Mouse (Mus musculus): ENCODE data around the gene Vax2. TPM values are rescaled to one million over a fixed set of nuclear protein-coding genes. Genes with fewer than 3 reads are reported as not detected.
A peak's percentile ranks its signal among the peaks of the same experiment; 100 is the strongest.

Gene Vax2
- not detected for total RNA-seq (2021)
- long read RNA-seq, experiment 1, partial matches to known transcripts, result 0 of 1 reads
- long read RNA-seq, experiment 1, other reads (novel, unspliced or antisense), result 1 of 1 reads
- long read RNA-seq, experiment 2, result 0 reads

GRCm38 (mm10) chr6:83711067-83711675 lies at the start of gene Vax2:
Gene Vax2 (plus strand): TSS chr6:83711264.
- DNase-seq (ENCODE audit: low spot score in 2 of 2), result no peak
- intact Hi-C loops (cut with DNase I), result no loop called here

GRCm38 (mm10) chr6:83665009-83665408 lies 46.1 kb upstream of the Vax2 start:
- intact Hi-C loops (cut with DNase I), result no loop called here
- DNase-seq (ENCODE audit: low spot score in 2 of 2), result no peak

- peak; percentile 82 to 84 for DNase-seq (ENCODE audit: low spot score in 2 of 2)
- intact Hi-C loops (cut with DNase I), result loop anchor here (1.0 to 5.0 kb wide), 2 partner anchors 90 to 321 kb away; no protein-coding TSS in a partner anchor
Observed at GRCm38 (mm10) chr6:83673395-83673794, 37.7 kb upstream of the Vax2 start.

GRCm38 (mm10) chr6:83677757-83678156 lies 33.3 kb upstream of the Vax2 start, which contains the start of gene Cd207:
Gene Cd207 (minus strand): TSS chr6:83677857.
- DNase-seq (ENCODE audit: low spot score in 2 of 2), result no peak
- intact Hi-C loops (cut with DNase I), result no loop called here

- intact Hi-C loops (cut with DNase I), result no loop called here
- DNase-seq (ENCODE audit: low spot score in 2 of 2), result no peak
Observed at GRCm38 (mm10) chr6:83689374-83689773, 21.7 kb upstream of the Vax2 start.

GRCm38 (mm10) chr6:83690277-83690676 lies 20.8 kb upstream of the Vax2 start:
- DNase-seq (ENCODE audit: low spot score in 2 of 2), result peak; percentile 32 to 39
- intact Hi-C loops (cut with DNase I), result loop anchor here (2.0 to 5.0 kb wide), 2 partner anchors 42 to 61 kb away; no protein-coding TSS in a partner anchor

- intact Hi-C loops (cut with DNase I), result loop anchor here (2.0 to 5.0 kb wide), 2 partner anchors 41 to 60 kb away; no protein-coding TSS in a partner anchor
- no peak for DNase-seq (ENCODE audit: low spot score in 2 of 2)
Observed at GRCm38 (mm10) chr6:83690936-83691335, 20.1 kb upstream of the Vax2 start.

- DNase-seq (ENCODE audit: low spot score in 2 of 2), result no peak
Observed at GRCm38 (mm10) chr6:83692962-83693361, 18.1 kb upstream of the Vax2 start.

GRCm38 (mm10) chr6:83693835-83694234 lies 17.2 kb upstream of the Vax2 start:
- DNase-seq (ENCODE audit: low spot score in 2 of 2), result peak; percentile 35 to 64
- intact Hi-C loops (cut with DNase I), result loop anchor here (5.0 kb wide), 1 partner anchor 38 kb away; no protein-coding TSS in a partner anchor

More at GRCm38 (mm10) chr6:83692962-83693361, 18.1 kb upstream of the Vax2 start:
- intact Hi-C loops (cut with DNase I), result loop anchor here (5.0 kb wide), 1 partner anchor 39 kb away; no protein-coding TSS in a partner anchor

GRCm38 (mm10) chr6:83695731-83696130 lies 15.3 kb upstream of the Vax2 start:
- intact Hi-C loops (cut with DNase I), result no loop called here
- DNase-seq (ENCODE audit: low spot score in 2 of 2), result no peak

- intact Hi-C loops (cut with DNase I), result no loop called here
- DNase-seq (ENCODE audit: low spot score in 2 of 2), result no peak
Observed at GRCm38 (mm10) chr6:83696684-83697083, 14.4 kb upstream of the Vax2 start.

- no peak for DNase-seq (ENCODE audit: low spot score in 2 of 2)
- intact Hi-C loops (cut with DNase I), result no loop called here
Observed at GRCm38 (mm10) chr6:83697932-83698331, 13.1 kb upstream of the Vax2 start.

- DNase-seq (ENCODE audit: low spot score in 2 of 2), result no peak
- intact Hi-C loops (cut with DNase I), result no loop called here
Observed at GRCm38 (mm10) chr6:83699971-83700370, 11.1 kb upstream of the Vax2 start.

- no peak for DNase-seq (ENCODE audit: low spot score in 2 of 2)
- intact Hi-C loops (cut with DNase I), result no loop called here
Observed at GRCm38 (mm10) chr6:83701001-83701400, 10.1 kb upstream of the Vax2 start.

GRCm38 (mm10) chr6:83702146-83702999 lies 8.7 kb upstream of the Vax2 start:
- no peak for DNase-seq (ENCODE audit: low spot score in 2 of 2)
- intact Hi-C loops (cut with DNase I), result no loop called here

- intact Hi-C loops (cut with DNase I), result no loop called here
- no peak for DNase-seq (ENCODE audit: low spot score in 2 of 2)
Observed at GRCm38 (mm10) chr6:83703000-83703721, 7.9 kb upstream of the Vax2 start.

- no peak for DNase-seq (ENCODE audit: low spot score in 2 of 2)
- intact Hi-C loops (cut with DNase I), result no loop called here
Observed at GRCm38 (mm10) chr6:83703722-83704078, 7.4 kb upstream of the Vax2 start.

- intact Hi-C loops (cut with DNase I), result no loop called here
- DNase-seq (ENCODE audit: low spot score in 2 of 2), result no peak
Observed at GRCm38 (mm10) chr6:83704294-83704693, 6.8 kb upstream of the Vax2 start.

- DNase-seq (ENCODE audit: low spot score in 2 of 2), result no peak
- intact Hi-C loops (cut with DNase I), result no loop called here
Observed at GRCm38 (mm10) chr6:83704701-83705100, 6.4 kb upstream of the Vax2 start.

Data from left cerebral cortex, postnatal 14 days (tissue).